Mouse (Mus musculus): Measurements from ENCODE around the gene Gdap1l1. TPM values are rescaled to one million over a fixed set of nuclear protein-coding genes. Genes with fewer than 3 reads are reported as not detected.
"Not testable (repeated sequence)": the region's sequence is repeated elsewhere in the genome, so short reads cannot be mapped to it uniquely, and the experiment has no call there.

The Gdap1l1 gene
- polyA plus RNA-seq (2016; fragmentation: Nextera tagmentation; extraction: Ambion mirVana): 0.30 and 0.45 TPM in 2 replicates

GRCm38 (mm10) chr2:163438246-163438618, at the start of gene Gdap1l1:
Gene Gdap1l1 (plus strand): TSS chr2:163438476.
- Histone ChIP-seq H3K27ac (no peak within 1 kb of the TSS), H3K4me1 (peaks cover 13% of the 10 kb centered on the region), H3K4me3 (peak within 1 kb of the TSS; percentile 36), H3K36me3 (no peaks in the 10 kb centered on the region), H3K27me3 (ENCODE audit: low read depth, poor library complexity, severe bottlenecking) (peaks cover 34% of the 10 kb centered on the region), H3K9me3 (replicated peaks) (no peaks in the 10 kb centered on the region)
- DNase-seq (ENCODE audit: low spot score): peak; percentile 36
- under 1% methylated on average over 18 of the region's 18 CpGs for WGBS

- Histone ChIP-seq H3K36me3 (no peaks in the 10 kb centered on the region), H3K27me3 (ENCODE audit: low read depth, poor library complexity, severe bottlenecking) (no peaks in the 10 kb centered on the region), H3K4me1 (peaks cover 11% of the 10 kb centered on the region), H3K9me3 (replicated peaks) (no peaks in the 10 kb centered on the region), H3K27ac (no peak overlapping the region), H3K4me3 (no peak overlapping the region)
- no peak for DNase-seq (ENCODE audit: low spot score)
- 73% methylated on average over 6 of the region's 6 CpGs for WGBS
Observed at GRCm38 (mm10) chr2:163392436-163392835, 45.8 kb upstream of the Gdap1l1 start.

- WGBS: 95% methylated on average over 10 of the region's 10 CpGs
- Histone ChIP-seq H3K4me1 (peaks cover 19% of the 10 kb centered on the region), H3K27ac (no peak overlapping the region), H3K27me3 (ENCODE audit: low read depth, poor library complexity, severe bottlenecking) (no peaks in the 10 kb centered on the region), H3K4me3 (no peak overlapping the region), H3K9me3 (replicated peaks) (no peaks in the 10 kb centered on the region), H3K36me3 (no peaks in the 10 kb centered on the region)
- DNase-seq (ENCODE audit: low spot score): no peak
Observed at GRCm38 (mm10) chr2:163393241-163393640, 45.0 kb upstream of the Gdap1l1 start.

GRCm38 (mm10) chr2:163393976-163394375, 44.3 kb upstream of the Gdap1l1 start:
- Histone ChIP-seq H3K4me1 (peaks cover 24% of the 10 kb centered on the region), H3K27ac (no peak overlapping the region), H3K9me3 (replicated peaks) (no peaks in the 10 kb centered on the region), H3K27me3 (ENCODE audit: low read depth, poor library complexity, severe bottlenecking) (no peaks in the 10 kb centered on the region), H3K36me3 (no peaks in the 10 kb centered on the region), H3K4me3 (no peak overlapping the region)
- 80% methylated on average over 6 of the region's 6 CpGs for WGBS
- no peak for DNase-seq (ENCODE audit: low spot score)

GRCm38 (mm10) chr2:163394977-163395376, 43.3 kb upstream of the Gdap1l1 start:
- DNase-seq (ENCODE audit: low spot score): no peak
- Histone ChIP-seq H3K4me1 (peaks cover 24% of the 10 kb centered on the region), H3K27me3 (ENCODE audit: low read depth, poor library complexity, severe bottlenecking) (no peaks in the 10 kb centered on the region), H3K4me3 (no peak overlapping the region), H3K9me3 (replicated peaks) (no peaks in the 10 kb centered on the region), H3K27ac (no peak overlapping the region), H3K36me3 (no peaks in the 10 kb centered on the region)
- whole genome bisulfite sequencing: 83% methylated on average over 6 of the region's 6 CpGs

- no peak for DNase-seq (ENCODE audit: low spot score)
- H3K4me1 ChIP-seq: peaks cover 24% of the 10 kb centered on the region
- no peaks in the 10 kb centered on the region for H3K9me3 ChIP-seq (replicated peaks)
- H3K27me3 ChIP-seq (ENCODE audit: low read depth, poor library complexity, severe bottlenecking): no peaks in the 10 kb centered on the region
- 91% methylated on average over 19 of the region's 19 CpGs for WGBS
- H3K36me3 ChIP-seq: no peaks in the 10 kb centered on the region
- H3K27ac ChIP-seq: peak overlapping the region; percentile 63
- H3K4me3 ChIP-seq: peak overlapping the region; percentile 39; the same call in 1 of the 2 replicates
Observed at GRCm38 (mm10) chr2:163397071-163397470, 41.2 kb upstream of the Gdap1l1 start.

- WGBS: 3% methylated on average over 10 of the region's 10 CpGs
- Histone ChIP-seq H3K4me1 (peaks cover 24% of the 10 kb centered on the region), H3K36me3 (no peaks in the 10 kb centered on the region), H3K9me3 (replicated peaks) (no peaks in the 10 kb centered on the region), H3K4me3 (peak within 1 kb of the TSS; percentile 39), H3K27ac (peak within 1 kb of the TSS; percentile 63), H3K27me3 (ENCODE audit: low read depth, poor library complexity, severe bottlenecking) (no peaks in the 10 kb centered on the region)
- peak; percentile 66 for DNase-seq (ENCODE audit: low spot score)
Observed at GRCm38 (mm10) chr2:163397905-163398304, 40.4 kb upstream of the Gdap1l1 start, which contains the start of gene Jph2. Gene Jph2 (minus strand): TSS chr2:163397993.

GRCm38 (mm10) chr2:163398770-163399169, 39.5 kb upstream of the Gdap1l1 start:
- no peak overlapping the region for H3K4me3 ChIP-seq
- 89% methylated on average over 4 of the region's 4 CpGs for WGBS
- no peaks in the 10 kb centered on the region for H3K27me3 ChIP-seq (ENCODE audit: low read depth, poor library complexity, severe bottlenecking)
- peak overlapping the region; percentile 63; the same call in 1 of the 2 replicates for H3K27ac ChIP-seq
- no peaks in the 10 kb centered on the region for H3K9me3 ChIP-seq (replicated peaks)
- H3K4me1 ChIP-seq: peaks cover 24% of the 10 kb centered on the region
- H3K36me3 ChIP-seq: no peaks in the 10 kb centered on the region
- no peak for DNase-seq (ENCODE audit: low spot score)

GRCm38 (mm10) chr2:163399222-163399621, 39.1 kb upstream of the Gdap1l1 start:
- DNase-seq (ENCODE audit: low spot score): no peak

GRCm38 (mm10) chr2:163401221-163401620, 37.1 kb upstream of the Gdap1l1 start:
- peak; percentile 78 for DNase-seq (ENCODE audit: low spot score)
- H3K4me3 ChIP-seq: no peak overlapping the region
- no peaks in the 10 kb centered on the region for H3K9me3 ChIP-seq (replicated peaks)
- H3K4me1 ChIP-seq: peaks cover 18% of the 10 kb centered on the region
- H3K27me3 ChIP-seq (ENCODE audit: low read depth, poor library complexity, severe bottlenecking): no peaks in the 10 kb centered on the region
- H3K36me3 ChIP-seq: peaks cover 14% of the 10 kb centered on the region
- no peak overlapping the region for H3K27ac ChIP-seq
- 17% methylated on average over 8 of the region's 8 CpGs for WGBS

More at GRCm38 (mm10) chr2:163399222-163399621, 39.1 kb upstream of the Gdap1l1 start:
- no peaks in the 10 kb centered on the region for H3K9me3 ChIP-seq (replicated peaks)
- H3K4me1 ChIP-seq: peaks cover 19% of the 10 kb centered on the region
- H3K27me3 ChIP-seq (ENCODE audit: low read depth, poor library complexity, severe bottlenecking): no peaks in the 10 kb centered on the region
- 88% methylated on average over 8 of the region's 8 CpGs for WGBS
- H3K36me3 ChIP-seq: no peaks in the 10 kb centered on the region
- no peak overlapping the region for H3K27ac ChIP-seq
- H3K4me3 ChIP-seq: no peak overlapping the region

- H3K4me1 ChIP-seq: no peaks in the 10 kb centered on the region
- H3K27ac ChIP-seq: no peak overlapping the region
- no peaks in the 10 kb centered on the region for H3K9me3 ChIP-seq (replicated peaks)
- peaks cover 37% of the 10 kb centered on the region for H3K36me3 ChIP-seq
- no peak for DNase-seq (ENCODE audit: low spot score)
- no peaks in the 10 kb centered on the region for H3K27me3 ChIP-seq (ENCODE audit: low read depth, poor library complexity, severe bottlenecking)
- H3K4me3 ChIP-seq: no peak overlapping the region
- 88% methylated on average over 8 of the region's 8 CpGs for WGBS
Observed at GRCm38 (mm10) chr2:163404037-163404815, 34.0 kb upstream of the Gdap1l1 start.

- WGBS: 91% methylated on average over 3 of the region's 3 CpGs
- H3K36me3 ChIP-seq: peaks cover 83% of the 10 kb centered on the region
Observed at GRCm38 (mm10) chr2:163410211-163410610, 28.1 kb upstream of the Gdap1l1 start.

GRCm38 (mm10) chr2:163411344-163411743, 26.9 kb upstream of the Gdap1l1 start:
- H3K36me3 ChIP-seq: peaks cover 80% of the 10 kb centered on the region
- not testable (repeated sequence) for H3K27me3 ChIP-seq (ENCODE audit: low read depth, poor library complexity, severe bottlenecking); H3K27ac ChIP-seq; H3K9me3 ChIP-seq (replicated peaks); H3K4me1 ChIP-seq; DNase-seq (ENCODE audit: low spot score); H3K4me3 ChIP-seq
- WGBS: 97% methylated on average over 3 of the region's 3 CpGs

More at GRCm38 (mm10) chr2:163410211-163410610, 28.1 kb upstream of the Gdap1l1 start:
- no peak overlapping the region for H3K27ac ChIP-seq
- H3K9me3 ChIP-seq (replicated peaks): no peaks in the 10 kb centered on the region
- no peak for DNase-seq (ENCODE audit: low spot score)
- no peaks in the 10 kb centered on the region for H3K4me1 ChIP-seq
- H3K27me3 ChIP-seq (ENCODE audit: low read depth, poor library complexity, severe bottlenecking): no peaks in the 10 kb centered on the region
- H3K4me3 ChIP-seq: no peak overlapping the region
